Mouse (Mus musculus): ENCODE results near the gene Twistnb. TPM values are rescaled to one million over a fixed set of nuclear protein-coding genes. Genes with fewer than 3 reads are reported as not detected.

Gene Twistnb
- 31.4 and 36.6 TPM in 2 replicates for polyA plus RNA-seq (2014; fragmentation: Nextera tagmentation; extraction: Ambion mirVana)

DNA sequence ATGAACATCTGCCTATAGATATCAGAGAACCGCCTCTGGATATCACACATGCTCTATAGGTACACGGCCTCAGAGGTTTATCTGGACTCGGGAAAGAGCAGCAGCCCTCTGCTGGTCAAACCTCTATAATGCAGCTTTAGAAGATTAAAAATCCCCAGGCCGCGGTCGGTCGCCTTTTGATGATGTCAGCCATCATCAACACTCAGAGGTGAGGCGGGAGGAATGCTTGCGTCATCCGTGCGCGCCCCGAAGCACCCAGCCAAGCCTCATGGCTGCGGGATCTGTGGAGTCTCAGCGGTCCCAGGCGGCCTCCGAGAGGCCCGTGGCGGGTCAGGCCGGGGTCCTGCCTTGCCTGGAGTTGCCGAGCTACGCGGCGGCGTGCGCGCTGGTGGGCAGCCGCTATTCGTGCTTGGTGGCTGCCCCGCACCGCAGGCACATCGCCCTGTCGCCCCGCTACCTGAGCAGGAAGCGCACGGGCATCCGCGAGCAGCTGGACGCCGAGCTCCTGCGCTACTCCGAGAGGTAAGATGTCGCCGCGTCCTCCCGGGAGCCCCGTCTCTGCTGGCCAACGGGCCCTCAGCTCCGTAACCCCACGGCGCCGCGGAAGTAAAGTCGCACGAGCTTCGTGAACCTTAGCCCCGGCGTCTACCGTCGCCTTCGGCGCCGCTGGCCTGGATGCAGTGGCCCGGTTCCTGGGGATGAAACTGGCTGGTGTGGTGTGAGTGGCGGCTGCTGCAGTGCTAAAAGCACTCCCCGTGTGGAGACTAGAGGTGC lies at the start of gene Twistnb:
TSS of gene Twistnb (plus strand) at position 249 of the 774 bp plus-strand sequence.
- H3K9me3 ChIP-seq (replicated peaks; ENCODE audit: control insufficient read depth, low read length), result no peaks in the 10 kb centered on the region
- H3K36me3 ChIP-seq (ENCODE audit: control insufficient read depth, insufficient read depth, low read length), result no peaks in the 10 kb centered on the region
- peak within 1 kb of the TSS; percentile 99 for H3K4me3 ChIP-seq (ENCODE audit: low read depth, low read length)
- under 1% methylated on average over 66 of the region's 66 CpGs for WGBS (ENCODE audit: insufficient replicate concordance)
- peak within 1 kb of the TSS; percentile 79 for H3K4me2 ChIP-seq
- peak within 1 kb of the TSS; percentile 94 for H3K9ac ChIP-seq (ENCODE audit: low read depth, low read length)
- peak; percentile 90 for ATAC-seq (replicated peaks; ENCODE audit: insufficient number of reproducible peaks, low FRiP score, low TSS enrichment)
- H3K27me3 ChIP-seq (ENCODE audit: control insufficient read depth, insufficient read depth, low read length), result no peaks in the 10 kb centered on the region
- H3K4me1 ChIP-seq (ENCODE audit: control insufficient read depth, insufficient read depth, low read length), result peaks cover 3% of the 10 kb centered on the region
- H3K27ac ChIP-seq (ENCODE audit: low read depth, low read length), result peak within 1 kb of the TSS; percentile 71

DNA sequence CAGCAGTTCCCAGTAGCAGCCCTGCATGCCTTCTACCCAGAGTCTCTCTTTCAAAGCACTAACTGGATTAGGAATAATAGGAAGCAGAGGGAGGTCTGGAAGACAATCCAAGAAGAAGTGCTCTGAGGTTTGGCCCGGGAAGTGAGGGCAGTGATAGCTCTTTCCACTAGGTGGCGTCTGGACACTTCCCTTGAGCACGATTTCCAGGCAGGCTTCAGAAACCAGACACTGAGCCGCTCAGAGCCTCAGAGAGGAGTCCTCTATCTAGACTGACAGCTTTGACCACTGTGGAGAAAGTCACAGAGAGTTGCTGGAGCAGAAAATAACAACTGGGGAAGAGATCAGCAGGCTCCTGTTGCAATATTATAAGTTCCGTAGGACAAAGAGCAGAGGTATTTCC lies 40.6 kb upstream of the Twistnb start:
- Histone ChIP-seq H3K27me3 (ENCODE audit: control insufficient read depth, insufficient read depth, low read length) (no peaks in the 10 kb centered on the region; the same call in 1 of the 2 replicates), H3K4me1 (ENCODE audit: control insufficient read depth, insufficient read depth, low read length) (no peaks in the 10 kb centered on the region), H3K9ac (ENCODE audit: low read depth, low read length) (no peak overlapping the region), H3K36me3 (ENCODE audit: control insufficient read depth, insufficient read depth, low read length) (no peaks in the 10 kb centered on the region), H3K9me3 (replicated peaks; ENCODE audit: control insufficient read depth, low read length) (no peaks in the 10 kb centered on the region), H3K27ac (ENCODE audit: low read depth, low read length) (no peak overlapping the region), H3K4me3 (ENCODE audit: low read depth, low read length) (no peak overlapping the region), H3K4me2 (no peak overlapping the region)
- ATAC-seq (replicated peaks; ENCODE audit: insufficient number of reproducible peaks, low FRiP score, low TSS enrichment), result no peak
- WGBS (ENCODE audit: insufficient replicate concordance), result 11% methylated on average over 5 of the region's 5 CpGs

- no peak overlapping the region for H3K4me2 ChIP-seq
- no peaks in the 10 kb centered on the region for H3K36me3 ChIP-seq (ENCODE audit: control insufficient read depth, insufficient read depth, low read length)
- H3K27me3 ChIP-seq (ENCODE audit: control insufficient read depth, insufficient read depth, low read length), result no peaks in the 10 kb centered on the region; the same call in 1 of the 2 replicates
- H3K9ac ChIP-seq (ENCODE audit: low read depth, low read length), result no peak overlapping the region
- ATAC-seq (replicated peaks; ENCODE audit: insufficient number of reproducible peaks, low FRiP score, low TSS enrichment), result no peak
- 50% methylated on average over 2 of the region's 2 CpGs for WGBS (ENCODE audit: insufficient replicate concordance)
- H3K27ac ChIP-seq (ENCODE audit: low read depth, low read length), result no peak overlapping the region
- H3K4me1 ChIP-seq (ENCODE audit: control insufficient read depth, insufficient read depth, low read length), result peaks cover 5% of the 10 kb centered on the region; the same call in 1 of the 2 replicates
- H3K4me3 ChIP-seq (ENCODE audit: low read depth, low read length), result no peak overlapping the region
- no peaks in the 10 kb centered on the region for H3K9me3 ChIP-seq (replicated peaks; ENCODE audit: control insufficient read depth, low read length)
Observed at GRCm38 (mm10) chr12:33390844-33391560, 38.4 kb upstream of the Twistnb start.

GRCm38 (mm10) chr12:33394804-33395623 lies 34.4 kb upstream of the Twistnb start, which contains the start of gene Efcab10:
Efcab10 (plus strand) TSS chr12:33394854.
- Histone ChIP-seq H3K27ac (ENCODE audit: low read depth, low read length) (no peak within 1 kb of the TSS), H3K36me3 (ENCODE audit: control insufficient read depth, insufficient read depth, low read length) (no peaks in the 10 kb centered on the region), H3K9ac (ENCODE audit: low read depth, low read length) (peak within 1 kb of the TSS; percentile 59), H3K4me1 (ENCODE audit: control insufficient read depth, insufficient read depth, low read length) (peaks cover 5% of the 10 kb centered on the region; the same call in 1 of the 2 replicates), H3K4me2 (peak within 1 kb of the TSS; percentile 69), H3K9me3 (replicated peaks; ENCODE audit: control insufficient read depth, low read length) (no peaks in the 10 kb centered on the region), H3K4me3 (ENCODE audit: low read depth, low read length) (peak within 1 kb of the TSS; percentile 28), H3K27me3 (ENCODE audit: control insufficient read depth, insufficient read depth, low read length) (no peaks in the 10 kb centered on the region)
- 14% methylated on average over 24 of the region's 24 CpGs for WGBS (ENCODE audit: insufficient replicate concordance)
- ATAC-seq (replicated peaks; ENCODE audit: insufficient number of reproducible peaks, low FRiP score, low TSS enrichment), result no peak

DNA sequence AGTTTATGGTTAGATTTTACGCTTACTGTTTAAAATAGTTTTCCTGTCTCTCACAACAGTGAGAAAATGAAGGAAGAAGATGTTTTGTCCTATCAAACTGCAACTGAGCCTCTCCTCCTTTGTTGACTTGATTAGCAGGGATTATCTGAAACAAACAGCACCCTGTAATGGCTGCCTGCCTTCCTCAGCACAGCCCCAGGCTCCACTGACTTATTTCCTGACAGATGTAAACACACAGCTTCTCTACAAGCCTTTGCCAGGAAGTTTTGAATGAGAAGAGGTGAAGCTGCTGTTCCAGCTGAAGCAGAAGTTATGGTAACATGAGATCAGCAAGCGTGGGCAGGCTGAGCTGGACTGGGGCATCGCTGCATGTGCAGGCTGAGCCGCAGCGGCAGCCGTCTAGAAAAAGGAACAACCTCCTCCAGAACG lies 26.2 kb upstream of the Twistnb start:
- no peak for ATAC-seq (replicated peaks; ENCODE audit: insufficient number of reproducible peaks, low FRiP score, low TSS enrichment)
- H3K4me1 ChIP-seq (ENCODE audit: control insufficient read depth, insufficient read depth, low read length), result no peaks in the 10 kb centered on the region
- no peaks in the 10 kb centered on the region for H3K9me3 ChIP-seq (replicated peaks; ENCODE audit: control insufficient read depth, low read length)
- 42% methylated on average over 7 of the region's 7 CpGs for WGBS (ENCODE audit: insufficient replicate concordance)
- no peaks in the 10 kb centered on the region for H3K27me3 ChIP-seq (ENCODE audit: control insufficient read depth, insufficient read depth, low read length)
- no peak overlapping the region for H3K9ac ChIP-seq (ENCODE audit: low read depth, low read length)
- H3K27ac ChIP-seq (ENCODE audit: low read depth, low read length), result no peak overlapping the region
- no peak overlapping the region for H3K4me2 ChIP-seq
- H3K36me3 ChIP-seq (ENCODE audit: control insufficient read depth, insufficient read depth, low read length), result no peaks in the 10 kb centered on the region
- H3K4me3 ChIP-seq (ENCODE audit: low read depth, low read length), result no peak overlapping the region

GRCm38 (mm10) chr12:33404996-33405395 lies 24.4 kb upstream of the Twistnb start:
- H3K27ac ChIP-seq (ENCODE audit: low read depth, low read length), result no peak overlapping the region
- no peak overlapping the region for H3K4me3 ChIP-seq (ENCODE audit: low read depth, low read length)
- H3K36me3 ChIP-seq (ENCODE audit: control insufficient read depth, insufficient read depth, low read length), result no peaks in the 10 kb centered on the region
- no peaks in the 10 kb centered on the region for H3K27me3 ChIP-seq (ENCODE audit: control insufficient read depth, insufficient read depth, low read length)
- WGBS (ENCODE audit: insufficient replicate concordance), result 56% methylated on average over 5 of the region's 5 CpGs
- no peak for ATAC-seq (replicated peaks; ENCODE audit: insufficient number of reproducible peaks, low FRiP score, low TSS enrichment)
- H3K9me3 ChIP-seq (replicated peaks; ENCODE audit: control insufficient read depth, low read length), result no peaks in the 10 kb centered on the region
- H3K4me1 ChIP-seq (ENCODE audit: control insufficient read depth, insufficient read depth, low read length), result no peaks in the 10 kb centered on the region
- H3K4me2 ChIP-seq, result no peak overlapping the region
- no peak overlapping the region for H3K9ac ChIP-seq (ENCODE audit: low read depth, low read length)

DNA sequence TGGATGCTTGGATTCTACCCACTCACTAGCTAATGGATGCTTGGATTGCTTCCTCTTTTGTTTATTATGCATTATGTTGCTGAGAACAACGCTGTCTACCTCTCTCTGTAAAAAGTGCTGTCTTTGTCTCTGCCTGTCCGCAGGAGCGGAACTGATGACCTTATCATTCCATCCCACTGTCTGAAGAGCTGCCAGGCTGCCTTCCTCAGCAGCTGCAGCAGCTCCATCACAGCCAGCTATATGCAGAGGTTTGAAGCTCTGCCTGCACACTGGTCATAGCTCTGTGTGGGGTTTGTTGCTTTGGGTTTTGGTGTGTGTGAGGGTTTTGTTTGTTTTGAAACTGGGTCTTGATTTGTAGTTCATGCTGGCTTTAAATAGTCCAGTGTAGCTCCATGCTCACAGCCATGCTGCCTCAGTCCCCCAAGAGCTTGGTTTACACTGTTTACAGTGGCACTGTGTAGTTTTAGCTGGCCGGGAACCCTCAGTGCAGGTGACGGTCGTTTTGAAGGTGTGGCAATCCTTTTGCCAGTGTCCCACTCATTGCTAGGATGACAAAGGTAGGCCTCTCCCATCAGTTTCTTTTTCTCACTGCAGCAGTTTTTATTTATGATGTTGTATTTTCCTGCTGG lies 23.9 kb upstream of the Twistnb start:
- 48% methylated on average over 6 of the region's 6 CpGs for WGBS (ENCODE audit: insufficient replicate concordance)
- Histone ChIP-seq H3K27ac (ENCODE audit: low read depth, low read length) (no peak overlapping the region), H3K36me3 (ENCODE audit: control insufficient read depth, insufficient read depth, low read length) (no peaks in the 10 kb centered on the region), H3K9me3 (replicated peaks; ENCODE audit: control insufficient read depth, low read length) (no peaks in the 10 kb centered on the region), H3K4me1 (ENCODE audit: control insufficient read depth, insufficient read depth, low read length) (no peaks in the 10 kb centered on the region), H3K9ac (ENCODE audit: low read depth, low read length) (no peak overlapping the region), H3K4me2 (no peak overlapping the region), H3K27me3 (ENCODE audit: control insufficient read depth, insufficient read depth, low read length) (no peaks in the 10 kb centered on the region), H3K4me3 (ENCODE audit: low read depth, low read length) (no peak overlapping the region)
- no peak for ATAC-seq (replicated peaks; ENCODE audit: insufficient number of reproducible peaks, low FRiP score, low TSS enrichment)

Data from heart, embryonic 11.5 days (tissue).